Mouse (Mus musculus) brain, embryonic 14.5 days (tissue): ENCODE data around the gene Klhdc8a. TPM values are rescaled to one million over a fixed set of nuclear protein-coding genes. Genes with fewer than 3 reads are reported as not detected.

Experiments used
- DNase-seq: peaks from one replicate; pipeline ENCODE4 v3.0.0-alpha.2; 2011; ENCODE audit warnings: low read depth
- CTCF ChIP-seq: fragments of 200-500 bp; IDR thresholded peaks from 2 replicates; pipeline ENCODE4 v1.5.1; 2012; ENCODE audit warnings: inconsistent platforms, mild to moderate bottlenecking, moderate library complexity, borderline replicate concordance; ENCODE audit not compliant: insufficient read depth, insufficient read length; ENCODE audit errors: extremely low read depth
- POLR2A ChIP-seq: fragments of 200-500 bp; IDR thresholded peaks from 2 replicates; pipeline ENCODE4 v1.6.1; 2012; ENCODE audit warnings: mild to moderate bottlenecking, inconsistent platforms, borderline replicate concordance; ENCODE audit not compliant: poor library complexity, insufficient read depth, insufficient read length, severe bottlenecking; ENCODE audit errors: extremely low read depth
- polyA plus RNA-seq: library from polyadenylated mRNA; depleted of rRNA; stranded (reverse); fragments of >200 nt; gene quantifications from 2 replicates; pipeline ENCODE4 v1.2.3, GENCODE M21; 2012; rRNA removed

The Klhdc8a gene
- polyA plus RNA-seq, 1 experiment = 8.1 TPM

GRCm38 (mm10) chr1:132353389-132353788, 55.0 kb downstream of the Klhdc8a start:
- DNase-seq = no peak
- TF ChIP-seq POLR2A = no peak
- no peak for TF ChIP-seq CTCF

DNA sequence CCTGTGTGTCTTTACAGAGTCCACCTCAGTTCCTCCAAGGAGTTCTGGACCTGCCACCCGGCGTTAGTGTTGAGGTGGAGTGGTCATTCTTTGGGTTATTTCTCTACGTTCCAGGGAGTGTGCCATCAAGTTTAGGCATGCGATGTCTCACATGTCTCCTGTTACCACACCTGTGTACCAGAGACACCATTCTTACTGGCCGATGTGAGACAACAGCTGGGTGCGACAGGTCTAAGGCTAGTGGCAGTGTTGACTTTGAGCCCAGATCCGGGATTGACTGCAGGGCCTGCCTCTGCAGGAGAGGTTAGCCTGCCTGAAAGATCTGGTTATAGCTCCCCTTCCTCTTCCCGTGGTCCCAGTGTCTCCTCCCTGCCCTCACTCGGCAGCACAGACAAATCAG, 55.8 kb downstream of the Klhdc8a start:
- TF ChIP-seq POLR2A (no peak), CTCF (no peak)

GRCm38 (mm10) chr1:132355162-132355601, 56.8 kb downstream of the Klhdc8a start:
- no peak for TF ChIP-seq CTCF
- DNase-seq = no peak

More for the DNA sequence above, 55.8 kb downstream of the Klhdc8a start:
- no peak for DNase-seq

DNA sequence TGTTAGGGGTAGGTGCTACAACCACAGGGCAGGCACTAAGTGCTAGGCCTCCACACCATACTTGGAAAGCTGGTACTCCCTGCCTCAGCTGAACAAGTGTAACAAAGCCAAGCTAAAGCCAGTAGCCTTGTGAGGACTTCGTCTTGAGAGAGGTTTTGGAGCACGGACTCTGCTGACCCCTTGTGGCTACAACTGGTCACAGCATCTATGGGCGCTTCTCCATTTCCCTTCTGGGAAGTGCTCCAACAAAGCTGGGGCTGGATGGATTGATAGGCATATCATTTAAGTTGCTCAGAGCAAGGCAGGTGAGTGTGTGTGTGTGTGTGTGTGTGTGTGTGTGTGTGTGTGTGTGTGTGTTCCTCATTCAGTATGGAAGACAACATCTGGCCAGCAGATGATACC, 57.4 kb downstream of the Klhdc8a start:
- DNase-seq = peak; percentile 96
- TF ChIP-seq POLR2A = no peak
- peak; percentile 99 for TF ChIP-seq CTCF

DNA sequence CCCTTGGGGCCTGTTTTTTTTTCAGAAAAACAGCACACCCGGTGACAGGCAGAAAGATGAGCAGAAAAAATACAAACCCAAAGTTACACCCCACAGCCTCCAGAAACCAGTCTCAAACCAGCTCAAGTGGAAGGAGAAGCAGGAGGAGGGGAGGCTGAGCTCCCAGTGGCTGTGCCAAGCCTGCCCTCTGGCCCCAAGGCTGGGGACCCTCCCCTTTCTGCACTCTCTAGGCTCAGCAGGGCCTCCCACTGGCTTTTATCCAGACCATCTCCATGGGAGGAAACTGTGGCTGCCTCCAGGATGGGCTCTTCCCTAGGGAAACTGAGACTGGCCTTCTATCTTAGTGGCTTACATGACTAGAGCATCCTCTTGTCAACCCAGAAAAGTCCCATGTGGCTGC, 58.4 kb downstream of the Klhdc8a start:
- TF ChIP-seq CTCF (no peak), POLR2A (no peak)
- no peak for DNase-seq

Other genes starting within 250 kb of the Klhdc8a start
- gene Mfsd4a, start 230.6 kb upstream of the Klhdc8a start, polyA plus RNA-seq = 2.0 and 2.2 TPM in 2 replicates
- 1.3 TPM in 2 replicates for gene Cdk18, start 158.9 kb upstream of the Klhdc8a start, polyA plus RNA-seq
- gene Lemd1, start 107.2 kb upstream of the Klhdc8a start, polyA plus RNA-seq = 22.9 and 25.1 TPM in 2 replicates
- gene AC124108.1, start 107.2 kb upstream of the Klhdc8a start, polyA plus RNA-seq = 21.7 and 23.3 TPM in 2 replicates
- not detected in 2 replicates for gene Gm10188, start 68.9 kb upstream of the Klhdc8a start, polyA plus RNA-seq
- gene Nuak2, start 17.5 kb downstream of the Klhdc8a start, polyA plus RNA-seq = 22.3 and 23.7 TPM in 2 replicates
- 53.1 and 74.0 TPM in 2 replicates for gene Tmcc2, start 92.7 kb downstream of the Klhdc8a start, polyA plus RNA-seq
- gene Dstyk, start 118.9 kb downstream of the Klhdc8a start, polyA plus RNA-seq = 13.4 and 13.6 TPM in 2 replicates
- 51.7 and 54.8 TPM in 2 replicates for gene Rbbp5, start 178.7 kb downstream of the Klhdc8a start, polyA plus RNA-seq
- gene Tmem81, start 207.6 kb downstream of the Klhdc8a start, polyA plus RNA-seq = 2.3 TPM in 2 replicates
- 92.0 and 111 TPM in 2 replicates for gene Cntn2, start 244.6 kb downstream of the Klhdc8a start, polyA plus RNA-seq